12 mouse cellular contexts compared by ENCODE assay signal in genomic region chr6:24105681-24106080, GRCm38 (mm10).
DNase-seq lines count a peak whose midpoint lies in the region; ATAC-seq and TF ChIP-seq lines count a peak whose summit lies in the region.
"Had no signal": no experiment of that assay in that cellular context is flagged by ENCODE, and none has a peak within 500 bp of the region (broad histone marks: within the 10 kb centered on the region; RNA-seq: fewer than 3 reads in every experiment).

No protein-coding gene starts in this region.

- no peak overlapping the region for H3K27ac ChIP-seq in forebrain, embryonic 12.5 days
- no peak overlapping the region for H3K27ac ChIP-seq in forebrain, postnatal 0 days (ENCODE audit: low read depth, low read length)
- peak overlapping the region; percentile 50; the same call in 1 of the 2 replicates for H3K27ac ChIP-seq in hindbrain, embryonic 10.5 days
- H3K27ac ChIP-seq in midbrain, embryonic 16.5 days (ENCODE audit: low read length), result no peak overlapping the region

- no peaks in the 10 kb centered on the region for H3K27me3 ChIP-seq in forebrain, embryonic 12.5 days
- H3K27me3 ChIP-seq in forebrain, postnatal 0 days (ENCODE audit: insufficient read depth, low read length), result no peaks in the 10 kb centered on the region
- no peaks in the 10 kb centered on the region for H3K27me3 ChIP-seq in hindbrain, embryonic 10.5 days (ENCODE audit: insufficient read depth, poor library complexity, severe bottlenecking)
- H3K27me3 ChIP-seq in midbrain, embryonic 16.5 days (ENCODE audit: control insufficient read depth, insufficient read depth, low read depth, low read length), result no peaks in the 10 kb centered on the region

- no peaks in the 10 kb centered on the region for H3K9me3 ChIP-seq in forebrain, embryonic 12.5 days
- no peaks in the 10 kb centered on the region for H3K9me3 ChIP-seq in forebrain, postnatal 0 days (ENCODE audit: low read length)
- H3K9me3 ChIP-seq in hindbrain, embryonic 10.5 days, result peaks cover 2% of the 10 kb centered on the region; the same call in 1 of the 2 replicates
- no peaks in the 10 kb centered on the region for H3K9me3 ChIP-seq in midbrain, embryonic 16.5 days (replicated peaks; ENCODE audit: control insufficient read depth, low read length, poor library complexity, severe bottlenecking)

- no peak for TF ChIP-seq CTCF in forebrain, postnatal 0 days (IDR thresholded peaks at IDR 0.05; ENCODE audit: low read depth)

- H3K4me2 ChIP-seq in forebrain, embryonic 12.5 days, result no peak overlapping the region
- H3K4me2 ChIP-seq in forebrain, postnatal 0 days (ENCODE audit: low read depth), result no peak overlapping the region
- H3K4me2 ChIP-seq in midbrain, embryonic 16.5 days (ENCODE audit: low read length), result no peak overlapping the region

- no peak for DNase-seq in forebrain, postnatal 0 days
- peak; percentile 68 to 71 for DNase-seq in cerebellum, postnatal 10 days
- peak; percentile 15 for DNase-seq in hindbrain, embryonic 10.5 days (ENCODE audit: low spot score)
- no peak for DNase-seq in ovary, adult 18-20 months (ENCODE audit: low spot score)
- DNase-seq in ovary, postnatal 36 days (ENCODE audit: low spot score), result no peak
- no peak for DNase-seq in ovary, postnatal 14 days (ENCODE audit: low spot score)
- DNase-seq: heart, postnatal 36 days; layer of hippocampus, adult 9-11 months; lung, postnatal 36 days; right cerebral cortex, adult 18-20 months had no signal

- H3K4me3 ChIP-seq in forebrain, embryonic 12.5 days (replicated peaks), result no peak overlapping the region
- H3K4me3 ChIP-seq in forebrain, postnatal 0 days (ENCODE audit: low read depth, low read length), result no peak overlapping the region
- H3K4me3 ChIP-seq in hindbrain, embryonic 10.5 days, result no peak overlapping the region
- H3K4me3 ChIP-seq in midbrain, embryonic 16.5 days (ENCODE audit: low read depth, low read length), result no peak overlapping the region

- H3K36me3 ChIP-seq in forebrain, embryonic 12.5 days (replicated peaks), result no peaks in the 10 kb centered on the region
- H3K36me3 ChIP-seq in forebrain, postnatal 0 days (ENCODE audit: insufficient read depth), result no peaks in the 10 kb centered on the region
- H3K36me3 ChIP-seq in hindbrain, embryonic 10.5 days, result no peaks in the 10 kb centered on the region
- no peaks in the 10 kb centered on the region for H3K36me3 ChIP-seq in midbrain, embryonic 16.5 days (ENCODE audit: control insufficient read depth, insufficient read depth, low read length)

- peaks cover 6% of the 10 kb centered on the region for H3K4me1 ChIP-seq in forebrain, embryonic 12.5 days
- H3K4me1 ChIP-seq in forebrain, postnatal 0 days (ENCODE audit: insufficient read depth), result no peaks in the 10 kb centered on the region
- H3K4me1 ChIP-seq in hindbrain, embryonic 10.5 days (replicated peaks), result peaks cover 16% of the 10 kb centered on the region
- H3K4me1 ChIP-seq in midbrain, embryonic 16.5 days (ENCODE audit: control insufficient read depth, insufficient read depth, low read length), result peaks cover 4% of the 10 kb centered on the region; the same call in 1 of the 2 replicates

- ATAC-seq in forebrain, embryonic 12.5 days (ENCODE audit: low FRiP score), result peak; percentile 84; the same call in 1 of the 2 replicates
- no peak for ATAC-seq in forebrain, postnatal 0 days
- ATAC-seq in midbrain, embryonic 16.5 days, result peak; percentile 42

- WGBS in forebrain, embryonic 12.5 days, result 16% methylated on average over 5 of the region's 5 CpGs
- 16% methylated on average over 5 of the region's 5 CpGs for WGBS in forebrain, postnatal 0 days
- WGBS in hindbrain, embryonic 10.5 days, result 26% methylated on average over 5 of the region's 5 CpGs
- WGBS in midbrain, embryonic 16.5 days, result 10% methylated on average over 5 of the region's 5 CpGs

- no peak overlapping the region for H3K9ac ChIP-seq in forebrain, embryonic 12.5 days
- no peak overlapping the region for H3K9ac ChIP-seq in forebrain, postnatal 0 days
- H3K9ac ChIP-seq in midbrain, embryonic 16.5 days (ENCODE audit: low read depth, low read length), result no peak overlapping the region

Comparison
In these comparisons a context has a peak if more than half of its experiments do, and no peak if none do; other contexts are left out.
1. DNase-seq: peak in cerebellum, postnatal 10 days (2 of 2) and hindbrain, embryonic 10.5 days (single experiment); none in forebrain, postnatal 0 days (single experiment), ovary, adult 18-20 months (single experiment), ovary, postnatal 36 days (single experiment) and ovary, postnatal 14 days (single experiment).